Mouse (Mus musculus): ENCODE results near the gene Tnks2.
A peak's percentile ranks its signal among the peaks of the same experiment; 100 is the strongest.
"Not testable (repeated sequence)": the region's sequence is repeated elsewhere in the genome, so short reads cannot be mapped to it uniquely, and the experiment has no call there.

Tnks2 gene

GRCm38 (mm10) chr19:36822701-36823100, 11.3 kb upstream of the Tnks2 start:
- DNase-seq (ENCODE audit: low read depth, low spot score): no peak

GRCm38 (mm10) chr19:36827650-36828049, 6.4 kb upstream of the Tnks2 start:
- no peak for DNase-seq (ENCODE audit: low read depth, low spot score)

DNA sequence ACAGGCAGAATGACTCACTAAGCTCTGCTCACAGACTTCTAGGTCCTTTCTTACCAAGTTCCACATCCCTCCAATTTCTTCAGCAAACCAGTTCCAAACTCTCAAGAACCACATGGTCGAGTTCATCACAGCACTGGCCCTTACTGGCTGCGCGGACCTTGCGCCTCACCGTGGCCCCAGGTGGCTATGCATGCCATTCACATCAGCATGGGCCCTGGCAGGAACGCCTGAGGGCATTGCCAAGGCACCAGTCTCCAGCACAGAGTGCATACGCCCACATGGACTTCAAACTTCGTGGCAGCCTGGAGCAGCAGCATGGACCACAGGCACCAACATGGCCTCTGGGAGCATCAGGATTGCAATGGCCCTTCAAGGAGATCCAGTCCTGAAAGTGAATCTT, 5.7 kb upstream of the Tnks2 start:
- DNase-seq (ENCODE audit: low read depth, low spot score): no peak

GRCm38 (mm10) chr19:36832951-36833787, 863 bp upstream of the Tnks2 start:
- DNase-seq (ENCODE audit: low read depth, low spot score): no peak

DNA sequence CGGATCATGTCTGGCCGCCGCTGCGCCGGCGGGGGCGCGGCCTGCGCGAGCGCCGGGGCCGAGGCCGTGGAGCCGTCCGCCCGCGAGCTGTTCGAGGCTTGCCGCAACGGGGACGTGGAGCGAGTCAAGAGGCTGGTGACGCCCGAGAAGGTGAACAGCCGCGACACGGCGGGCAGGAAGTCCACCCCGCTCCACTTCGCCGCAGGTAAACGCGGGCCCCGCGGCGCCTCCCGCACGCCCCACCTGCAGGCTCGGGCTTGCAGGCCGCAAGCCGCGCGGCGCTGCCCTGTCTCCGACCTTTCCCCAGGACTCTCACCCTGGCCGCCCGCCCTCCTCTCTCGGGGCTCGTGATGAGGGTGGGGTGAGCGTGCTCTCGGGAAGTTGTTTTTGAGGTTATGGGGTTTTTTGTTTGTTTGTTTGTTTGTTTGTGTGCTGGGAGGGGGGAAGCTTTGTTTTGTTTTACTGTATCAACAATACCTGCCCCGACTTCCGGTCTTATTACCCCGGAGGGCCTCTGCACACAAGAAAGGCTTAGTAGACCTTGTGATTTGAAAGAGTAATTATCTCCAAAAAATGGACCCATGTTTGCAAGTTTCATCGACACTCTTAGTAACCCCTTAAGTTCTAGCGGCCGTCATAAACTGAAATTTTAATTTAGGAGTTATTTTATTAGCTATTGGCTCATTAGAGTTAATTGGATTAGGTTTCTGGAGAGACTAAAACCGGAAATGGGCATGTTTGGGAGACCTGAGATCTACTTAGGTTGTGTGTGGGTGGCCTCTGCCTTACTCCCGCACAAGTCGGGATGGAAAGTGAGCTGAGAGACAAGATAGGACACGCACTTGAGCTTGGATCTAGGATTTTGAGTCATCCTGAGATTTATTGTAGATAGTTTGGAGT, 750 bp downstream of the Tnks2 start:
- peak; percentile 32 for DNase-seq (ENCODE audit: low read depth, low spot score)

GRCm38 (mm10) chr19:36836035-36836434, 2.0 kb downstream of the Tnks2 start:
- DNase-seq (ENCODE audit: low read depth, low spot score): no peak

- DNase-seq (ENCODE audit: low read depth, low spot score): no peak
Measured at GRCm38 (mm10) chr19:36840301-36840700, 6.3 kb downstream of the Tnks2 start.

DNA sequence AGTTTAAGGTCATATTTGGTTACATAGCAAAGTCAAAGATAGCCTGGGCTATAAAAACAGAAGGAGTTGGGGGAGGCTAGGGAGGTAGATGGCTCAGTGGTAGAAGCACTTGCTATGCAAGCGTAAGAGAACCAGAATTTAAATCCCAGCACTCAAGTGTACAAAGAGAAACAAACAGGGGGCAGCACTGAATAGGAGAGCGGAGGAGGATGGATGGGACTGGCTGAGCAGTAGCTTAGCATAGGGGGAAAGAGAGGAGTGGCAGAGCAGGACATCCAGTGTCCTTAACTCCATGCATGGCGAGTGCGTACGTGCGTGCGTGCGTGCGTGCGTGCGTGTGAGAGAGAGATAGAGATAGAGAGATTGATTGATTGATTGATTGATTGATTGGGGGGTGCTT, 9.8 kb downstream of the Tnks2 start:
- no peak for DNase-seq (ENCODE audit: low read depth, low spot score)

DNA sequence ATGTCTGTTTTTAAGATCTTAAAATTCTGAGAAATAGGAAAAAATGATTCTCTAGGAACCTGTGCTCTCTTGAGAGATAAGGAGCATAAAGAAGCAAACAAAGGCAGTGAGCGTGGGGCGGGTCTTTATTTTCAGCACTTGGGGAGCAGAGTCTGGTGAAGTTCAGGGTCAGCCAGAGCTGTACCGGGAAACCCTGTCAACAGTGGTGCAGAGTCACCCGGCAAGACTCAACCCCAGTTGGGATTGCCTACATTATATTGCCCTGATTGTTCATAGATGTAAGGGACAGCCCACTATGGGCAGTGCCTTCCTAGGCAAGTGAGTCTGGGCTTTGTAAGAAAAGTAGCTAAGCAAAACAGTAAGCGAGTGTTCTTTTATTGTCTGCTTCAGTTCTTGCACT, 11.9 kb downstream of the Tnks2 start:
- DNase-seq (ENCODE audit: low read depth, low spot score): no peak

DNA sequence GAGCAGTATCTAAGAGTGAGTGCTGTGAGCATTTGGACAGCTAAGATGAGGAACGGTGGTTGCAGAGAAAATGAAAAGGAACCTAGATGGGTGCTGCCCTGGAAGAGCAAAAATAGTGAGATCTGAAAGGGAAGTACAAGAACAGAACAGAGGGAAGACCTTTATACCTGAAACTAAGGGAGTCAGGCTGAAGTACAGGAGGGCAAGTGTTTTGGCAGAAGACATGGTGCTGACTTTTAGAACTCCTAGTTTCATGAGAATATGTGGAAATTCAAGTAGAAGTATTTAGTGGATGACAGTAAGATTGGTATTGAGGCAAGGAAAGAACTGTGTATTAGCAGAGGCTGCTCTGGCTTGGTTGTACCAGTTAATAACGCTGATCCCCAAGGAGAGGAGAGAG, 19.8 kb downstream of the Tnks2 start:
- DNase-seq (ENCODE audit: low read depth, low spot score): no peak

GRCm38 (mm10) chr19:36857851-36858250, 23.8 kb downstream of the Tnks2 start:
- no peak for DNase-seq (ENCODE audit: low read depth, low spot score)

DNA sequence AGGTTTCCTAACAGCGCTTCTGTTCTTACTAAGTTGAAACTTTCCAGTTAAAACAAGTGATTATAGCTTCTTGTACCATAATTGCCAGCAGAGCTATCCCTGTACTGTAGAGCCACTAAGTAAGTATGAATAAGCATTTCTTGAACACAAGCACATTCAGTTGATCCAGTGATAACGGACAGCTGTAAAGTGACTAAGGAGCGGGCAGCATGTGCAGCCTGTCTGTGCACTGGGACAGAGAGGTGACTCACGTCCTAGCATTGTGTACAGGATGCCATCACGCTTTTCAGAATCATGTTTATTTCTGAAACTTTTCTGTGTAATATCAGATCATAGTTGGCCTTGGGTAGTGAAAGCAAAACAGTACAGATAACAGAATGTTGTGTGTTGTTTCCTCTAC, 26.4 kb downstream of the Tnks2 start:
- no peak for DNase-seq (ENCODE audit: low read depth, low spot score)

DNA sequence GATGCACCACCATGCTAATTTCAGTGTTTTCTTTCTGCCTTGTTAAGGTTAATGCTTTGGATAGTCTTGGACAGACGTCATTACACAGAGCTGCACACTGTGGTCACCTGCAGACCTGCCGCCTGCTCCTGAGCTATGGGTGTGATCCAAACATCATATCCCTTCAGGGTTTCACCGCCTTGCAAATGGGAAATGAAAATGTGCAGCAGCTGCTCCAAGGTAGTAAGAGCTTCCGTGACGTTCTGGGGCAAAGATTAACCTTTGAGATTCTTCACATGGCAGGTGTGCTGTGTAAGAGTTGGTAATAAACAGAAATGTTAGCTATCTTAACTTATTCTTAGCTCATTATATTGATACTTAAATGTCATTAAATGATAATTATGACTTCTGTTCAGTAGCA, 31.9 kb downstream of the Tnks2 start:
- no peak for DNase-seq (ENCODE audit: low read depth, low spot score)

- no peak for DNase-seq (ENCODE audit: low read depth, low spot score)
Measured at GRCm38 (mm10) chr19:36867416-36867815, 33.4 kb downstream of the Tnks2 start.

DNA sequence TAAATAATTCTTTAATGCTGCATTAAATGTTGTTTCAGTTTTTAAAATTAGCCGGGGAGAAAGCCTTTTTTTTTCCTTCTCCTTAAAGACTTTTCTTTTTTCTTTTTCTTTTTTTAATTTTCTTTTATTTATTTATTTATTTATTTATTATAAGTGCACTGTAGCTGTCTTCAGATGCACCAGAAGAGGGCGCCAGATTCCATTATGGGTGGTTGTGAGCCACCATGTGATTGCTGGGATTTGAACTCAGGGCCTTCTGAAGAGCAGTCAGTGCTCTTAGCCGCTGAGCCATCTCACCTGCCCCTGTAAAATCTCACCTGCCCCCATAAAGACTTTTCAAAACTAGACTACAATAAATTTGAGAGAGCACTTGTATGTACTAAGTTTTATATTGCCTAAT, 34.6 kb downstream of the Tnks2 start:
- DNase-seq (ENCODE audit: low read depth, low spot score): not testable (repeated sequence)

DNA sequence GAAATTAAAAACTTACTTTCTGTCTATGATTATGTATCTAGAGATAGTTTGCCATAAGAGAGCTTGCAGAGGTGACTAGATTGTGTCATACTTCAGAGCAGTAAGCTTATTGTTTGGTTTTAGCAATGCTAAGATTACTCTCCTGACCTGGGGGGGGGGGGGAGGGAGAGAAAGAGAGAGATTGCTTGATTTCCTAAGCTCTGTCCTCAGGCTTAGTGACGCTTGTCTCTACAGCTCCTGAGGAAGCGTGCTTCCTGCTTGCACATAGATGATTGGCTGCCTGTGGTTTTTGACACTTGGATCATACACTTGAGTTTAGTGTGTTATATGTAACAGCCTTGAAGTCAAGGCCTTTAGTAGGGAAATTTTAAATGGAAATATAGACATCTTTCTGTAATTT, 40.6 kb downstream of the Tnks2 start:
- DNase-seq (ENCODE audit: low read depth, low spot score): no peak

- DNase-seq (ENCODE audit: low read depth, low spot score): no peak
Measured at GRCm38 (mm10) chr19:36877329-36877728, 43.3 kb downstream of the Tnks2 start.

GRCm38 (mm10) chr19:36878743-36879495, 44.9 kb downstream of the Tnks2 start:
- DNase-seq (ENCODE audit: low read depth, low spot score): no peak

- no peak for DNase-seq (ENCODE audit: low read depth, low spot score)
Measured at GRCm38 (mm10) chr19:36883119-36883518, 49.1 kb downstream of the Tnks2 start.

DNA sequence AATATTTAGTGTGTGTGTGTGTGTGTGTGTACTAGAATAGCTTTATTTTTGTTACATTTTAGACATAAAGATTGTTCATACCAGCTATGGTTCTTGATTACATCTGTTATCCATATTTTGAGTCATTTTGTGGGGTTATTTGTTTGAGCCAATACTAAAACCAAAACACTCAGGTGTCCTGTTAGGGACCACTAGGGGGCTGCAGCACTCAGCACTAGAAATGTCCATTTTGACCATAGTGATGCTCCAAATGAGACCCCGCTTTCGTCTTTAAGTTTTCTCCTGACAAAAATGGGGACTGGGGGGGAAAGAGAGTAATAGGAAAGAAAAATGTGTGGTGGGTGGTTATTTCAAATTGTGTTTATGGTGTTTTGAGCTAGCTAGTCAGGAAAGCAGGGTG, 52.3 kb downstream of the Tnks2 start:
- DNase-seq (ENCODE audit: low read depth, low spot score): no peak

- DNase-seq (ENCODE audit: low read depth, low spot score): no peak
Measured at GRCm38 (mm10) chr19:36887706-36888105, 53.7 kb downstream of the Tnks2 start.

DNA sequence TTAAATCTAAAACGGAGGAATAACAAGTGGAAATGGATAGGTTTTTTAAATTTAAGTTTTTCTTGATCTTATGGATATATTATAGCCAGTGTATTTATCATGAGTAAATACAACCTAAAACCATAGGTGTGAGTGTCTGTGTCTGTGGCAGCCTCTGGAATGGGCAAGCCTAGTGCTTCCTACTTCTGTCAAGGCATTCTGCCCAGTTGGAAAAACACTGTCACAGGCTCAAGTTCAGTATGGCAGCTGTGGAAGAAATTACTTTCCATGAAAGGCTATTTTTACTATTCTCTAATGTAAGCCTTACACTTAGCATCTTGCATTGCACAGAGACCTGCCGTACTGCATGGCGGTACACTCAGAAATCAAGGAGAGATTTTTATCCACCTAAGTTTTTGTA, 57.7 kb downstream of the Tnks2 start:
- DNase-seq (ENCODE audit: low read depth, low spot score): no peak
